Mouse (Mus musculus): ENCODE results near the gene Gm19410. TPM values are rescaled to one million over a fixed set of nuclear protein-coding genes. Genes with fewer than 3 reads are reported as not detected.

Gm19410 gene
- total RNA-seq (2021), result 1 to 10 TPM; 2.0 to 2.5 TPM
- long read RNA-seq, experiment 1, partial matches to known transcripts, result 1 of 5 reads
- long read RNA-seq, experiment 1, other reads (novel, unspliced or antisense), result 4 of 5 reads
- long read RNA-seq, experiment 2, partial matches to known transcripts, result 0 of 4 reads
- long read RNA-seq, experiment 2, other reads (novel, unspliced or antisense), result 4 of 4 reads

- no peak for DNase-seq
These were observed at the start of gene Gm19410 for GRCm38 (mm10) chr8:35765499-35766193. Gene Gm19410, plus strand, starts transcription at chr8:35765790.

GRCm38 (mm10) chr8:35730776-35731175 lies 34.8 kb upstream of the Gm19410 start:
- no peak for DNase-seq

GRCm38 (mm10) chr8:35735438-35735837 lies 30.2 kb upstream of the Gm19410 start:
- DNase-seq, result peak; percentile 13 to 28

- DNase-seq, result no peak
These were observed 9.4 kb upstream of the Gm19410 start for GRCm38 (mm10) chr8:35756202-35756601.

GRCm38 (mm10) chr8:35765020-35765419 lies 570 bp upstream of the Gm19410 start:
- no peak for DNase-seq

GRCm38 (mm10) chr8:35773508-35773907 lies 7.9 kb downstream of the Gm19410 start:
- peak in 1 of 2 experiments; percentile 35 for DNase-seq

Small RNA genes lying within 50 kb of the gene (microRNA-seq; reads per million reads assigned to microRNA genes)
- gene Gm44474, result 0 reads per million in 2 experiments
